Mouse (Mus musculus): Measurements from ENCODE around the gene Cdca4.

GRCm38 (mm10) chr12:112820401-112820999, 8.7 kb downstream of the Cdca4 start:
- TF ChIP-seq CTCF (IDR thresholded peaks at IDR 0.05; ENCODE audit: extremely low read depth, insufficient read length, insufficient replicate concordance, low read depth, low read length) (no peak), POLR2A (IDR thresholded peaks at IDR 0.05; ENCODE audit: low read depth, low read length) (no peak)
